Mouse (Mus musculus) midbrain, embryonic 13.5 days (tissue): Measurements from ENCODE around the gene Ptprm. TPM values are rescaled to one million over a fixed set of nuclear protein-coding genes. Genes with fewer than 3 reads are reported as not detected.

ENCODE experiments used
- ATAC-seq: fragments of 200-750 bp; cut with Nextera tagmentation; 2 replicates; pipeline ENCODE4 v1.8.0; 2017; ENCODE audit warnings: mild to moderate bottlenecking, moderate TSS enrichment, moderate library complexity
- H3K27ac ChIP-seq: fragments of 300-500 bp; sonication (generic); 2 replicates; pipeline ENCODE4 v1.5.1; 2015; ENCODE audit warnings: inconsistent platforms, mild to moderate bottlenecking, moderate library complexity
- H3K27me3 ChIP-seq: fragments of 300-500 bp; sonication (generic); 2 replicates; pipeline ENCODE4 v1.6.1; 2015; ENCODE audit warnings: mild to moderate bottlenecking, inconsistent platforms
- H3K36me3 ChIP-seq: fragments of 300-500 bp; sonication (generic); 2 replicates; pipeline ENCODE4 v1.6.1; 2015; ENCODE audit warnings: mild to moderate bottlenecking, inconsistent platforms
- H3K4me1 ChIP-seq: fragments of 300-500 bp; sonication (generic); replicated peaks from 2 replicates; pipeline ENCODE4 v1.6.1; 2015; ENCODE audit warnings: inconsistent platforms
- H3K4me2 ChIP-seq: fragments of 300-500 bp; sonication (generic); replicated peaks from 2 replicates; pipeline ENCODE4 v1.6.1; 2015; ENCODE audit warnings: moderate library complexity, mild to moderate bottlenecking, inconsistent platforms
- H3K4me3 ChIP-seq: fragments of 300-500 bp; sonication (generic); replicated peaks from 2 replicates; pipeline ENCODE4 v1.5.1; 2015; ENCODE audit warnings: mild to moderate bottlenecking, inconsistent platforms
- H3K9ac ChIP-seq: fragments of 300-500 bp; sonication (generic); replicated peaks from 2 replicates; pipeline ENCODE4 v1.6.1; 2015; ENCODE audit warnings: mild to moderate bottlenecking, inconsistent platforms
- H3K9me3 ChIP-seq: fragments of 300-500 bp; sonication (generic); 2 replicates; pipeline ENCODE4 v1.6.1; 2016; ENCODE audit warnings: mild to moderate bottlenecking, inconsistent platforms
- WGBS: fragments of 180-500 bp; shearing (Covaris S2); methylation state at CpG from one replicate; pipeline ENCODE4 v1.1.7; 2015; 5-methylcytosine and 5-hydroxymethylcytosine counted together
- polyA plus RNA-seq: library from polyadenylated mRNA; unstranded; fragments of >200 nt; fragmentation: Nextera tagmentation; extraction: Ambion mirVana; gene quantifications from 2 replicates; pipeline ENCODE4 v1.2.1, GENCODE M21; 2015

The Ptprm gene
- polyA plus RNA-seq, 1 experiment from 2014 or later = 10.6 TPM

DNA sequence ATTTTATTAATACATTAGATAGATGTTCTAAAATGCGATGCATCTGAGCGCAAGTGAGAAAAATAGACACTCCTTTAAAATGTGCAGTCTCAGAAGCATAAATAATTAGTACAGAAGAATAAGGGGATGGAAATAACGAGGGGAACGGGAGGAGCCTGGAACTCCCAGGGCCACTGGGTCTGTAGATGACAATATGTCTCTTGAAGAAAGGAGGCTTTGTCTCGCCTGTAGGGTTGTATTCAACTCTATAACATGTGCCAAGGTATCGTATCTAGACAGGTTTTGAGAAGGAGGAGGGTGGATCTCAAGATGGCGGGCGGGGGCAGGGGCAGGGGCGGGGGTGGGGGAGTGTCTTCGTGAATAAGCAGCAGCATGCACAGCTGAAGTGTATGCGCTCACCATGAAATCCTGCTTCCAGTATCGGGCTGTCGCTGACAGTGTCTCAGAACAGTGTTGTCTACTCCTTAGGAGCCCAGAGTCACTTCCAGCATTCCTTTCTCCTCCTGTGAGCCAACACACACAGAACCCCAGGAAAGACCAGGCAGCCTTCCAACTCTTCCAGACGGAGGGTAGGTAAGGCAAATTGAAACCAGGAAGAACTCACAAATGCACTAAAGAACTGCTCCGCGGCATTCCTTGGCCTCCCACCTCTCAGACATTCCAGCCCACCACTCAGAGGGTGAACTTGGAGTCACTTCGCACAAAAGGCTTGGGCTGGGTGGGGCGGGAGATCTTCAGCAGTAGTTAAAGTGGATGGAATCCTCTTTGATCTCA is 50.7 kb downstream of the Ptprm start:
- Histone ChIP-seq H3K36me3 (no peaks in the 10 kb centered on the region), H3K4me2 (no peak overlapping the region), H3K4me3 (no peak overlapping the region), H3K4me1 (peaks cover 8% of the 10 kb centered on the region), H3K9me3 (no peaks in the 10 kb centered on the region), H3K9ac (no peak overlapping the region), H3K27ac (no peak overlapping the region), H3K27me3 (no peaks in the 10 kb centered on the region)
- ATAC-seq = no peak
- WGBS = 76% methylated on average over 18 of the region's 18 CpGs

DNA sequence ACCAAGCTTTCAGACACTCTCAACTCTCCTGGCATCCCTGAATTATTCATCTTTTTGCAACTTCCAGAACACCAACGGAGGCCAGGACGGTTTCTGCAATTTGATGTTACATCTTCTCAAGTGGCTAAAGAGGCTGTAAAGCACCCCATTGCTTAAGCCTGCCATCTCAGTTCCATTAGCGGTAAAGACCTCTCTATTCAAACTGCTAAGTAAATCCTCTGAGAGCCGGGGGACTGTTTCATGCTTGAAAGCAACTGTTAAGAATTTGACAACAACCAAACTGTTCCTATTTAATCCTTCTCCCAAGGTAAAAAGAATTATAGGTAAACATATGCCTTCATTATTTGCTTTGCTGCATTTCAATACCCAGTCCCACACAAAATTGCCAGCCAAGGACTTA is 51.7 kb downstream of the Ptprm start:
- peaks cover 11% of the 10 kb centered on the region for H3K4me1 ChIP-seq
- H3K27ac ChIP-seq = no peak overlapping the region; the same call in 1 of the 2 replicates
- H3K4me2 ChIP-seq = no peak overlapping the region
- no peak overlapping the region for H3K9ac ChIP-seq
- H3K4me3 ChIP-seq = no peak overlapping the region
- H3K36me3 ChIP-seq = no peaks in the 10 kb centered on the region
- no peaks in the 10 kb centered on the region for H3K9me3 ChIP-seq
- no peak for ATAC-seq
- H3K27me3 ChIP-seq = no peaks in the 10 kb centered on the region
- WGBS = 8% methylated on average over 4 of the region's 4 CpGs

DNA sequence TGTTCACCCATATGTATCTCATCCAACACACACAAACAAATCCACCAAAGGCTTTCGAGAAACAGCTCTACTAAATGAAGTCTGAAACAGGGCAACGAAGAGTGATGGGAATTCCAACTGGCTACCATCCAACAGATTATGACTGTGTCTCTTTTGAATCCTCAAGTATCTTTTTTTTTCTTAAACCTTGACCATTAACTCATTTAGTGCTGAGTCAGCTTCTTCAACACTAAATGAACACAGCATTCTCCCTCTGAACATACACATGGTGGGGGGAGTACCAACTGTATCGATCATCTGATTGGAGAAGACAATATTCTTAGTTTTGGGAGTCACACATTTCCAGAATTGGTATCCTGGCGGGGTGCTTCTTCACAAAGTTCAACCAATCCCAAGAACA is 52.2 kb downstream of the Ptprm start:
- 89% methylated on average over 4 of the region's 4 CpGs for WGBS
- no peaks in the 10 kb centered on the region for H3K9me3 ChIP-seq
- H3K4me3 ChIP-seq = no peak overlapping the region
- no peak overlapping the region for H3K9ac ChIP-seq
- peaks cover 13% of the 10 kb centered on the region for H3K4me1 ChIP-seq
- no peak overlapping the region for H3K27ac ChIP-seq
- ATAC-seq = no peak
- H3K4me2 ChIP-seq = no peak overlapping the region
- no peaks in the 10 kb centered on the region for H3K36me3 ChIP-seq
- H3K27me3 ChIP-seq = no peaks in the 10 kb centered on the region

DNA sequence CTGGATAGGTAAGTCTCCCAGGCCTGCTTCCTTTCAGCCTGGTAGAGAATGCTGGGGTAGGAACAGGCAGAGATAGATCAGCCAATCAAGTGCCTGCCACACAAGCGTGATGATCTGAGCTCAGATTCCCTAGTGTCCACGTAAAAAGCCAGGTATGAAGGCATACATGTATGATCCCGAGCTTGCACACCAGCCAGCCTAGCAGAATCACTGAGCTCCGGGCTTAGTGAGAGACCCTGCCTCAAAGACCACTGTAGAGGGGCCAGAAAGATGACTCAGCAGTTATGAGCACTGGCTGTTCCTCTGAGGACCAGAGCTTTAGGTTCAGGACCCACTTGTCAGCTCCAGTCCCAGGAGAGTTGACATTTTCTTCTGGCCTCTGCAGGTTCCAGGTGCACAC is 52.9 kb downstream of the Ptprm start:
- 96% methylated on average over 4 of the region's 4 CpGs for WGBS
- H3K9me3 ChIP-seq = no peaks in the 10 kb centered on the region
- no peaks in the 10 kb centered on the region for H3K36me3 ChIP-seq
- no peaks in the 10 kb centered on the region for H3K27me3 ChIP-seq
- H3K4me3 ChIP-seq = no peak overlapping the region
- H3K4me1 ChIP-seq = peaks cover 13% of the 10 kb centered on the region
- ATAC-seq = no peak
- H3K4me2 ChIP-seq = no peak overlapping the region
- no peak overlapping the region for H3K27ac ChIP-seq
- H3K9ac ChIP-seq = no peak overlapping the region

DNA sequence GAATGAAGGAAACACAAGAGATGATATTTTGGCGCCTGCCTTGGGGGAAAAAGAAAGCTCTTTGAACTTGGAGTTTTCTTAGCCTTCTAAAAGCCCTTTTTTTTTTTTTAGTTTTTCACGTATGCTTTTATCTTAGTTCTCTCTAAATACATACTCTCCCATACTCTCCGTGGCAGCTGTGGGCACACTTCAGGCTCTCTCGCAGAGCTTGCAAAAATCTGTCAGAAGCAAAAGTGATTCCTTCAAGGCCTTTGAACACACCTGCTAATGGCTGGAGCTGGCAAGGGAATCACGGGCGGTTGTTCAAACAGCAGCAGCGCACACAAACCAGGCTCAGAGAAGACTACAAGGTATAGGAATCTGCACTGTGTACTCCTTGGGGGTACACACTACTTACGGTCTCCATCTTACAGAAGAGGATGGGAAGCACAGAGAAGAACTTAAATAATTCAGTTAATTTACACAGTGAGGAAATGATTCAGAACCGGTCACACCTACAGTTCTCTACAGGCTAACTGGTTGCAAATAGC is 55.9 kb downstream of the Ptprm start:
- no peaks in the 10 kb centered on the region for H3K9me3 ChIP-seq
- 66% methylated on average over 9 of the region's 9 CpGs for whole genome bisulfite sequencing
- H3K36me3 ChIP-seq = no peaks in the 10 kb centered on the region
- H3K27ac ChIP-seq = no peak overlapping the region
- no peak for ATAC-seq
- no peak overlapping the region for H3K4me3 ChIP-seq
- no peak overlapping the region for H3K9ac ChIP-seq
- H3K27me3 ChIP-seq = 0 out of 2 replicates have a peak, but pooled peaks cover 5% of the 10 kb centered on the region
- no peak overlapping the region for H3K4me2 ChIP-seq
- peaks cover 13% of the 10 kb centered on the region for H3K4me1 ChIP-seq

DNA sequence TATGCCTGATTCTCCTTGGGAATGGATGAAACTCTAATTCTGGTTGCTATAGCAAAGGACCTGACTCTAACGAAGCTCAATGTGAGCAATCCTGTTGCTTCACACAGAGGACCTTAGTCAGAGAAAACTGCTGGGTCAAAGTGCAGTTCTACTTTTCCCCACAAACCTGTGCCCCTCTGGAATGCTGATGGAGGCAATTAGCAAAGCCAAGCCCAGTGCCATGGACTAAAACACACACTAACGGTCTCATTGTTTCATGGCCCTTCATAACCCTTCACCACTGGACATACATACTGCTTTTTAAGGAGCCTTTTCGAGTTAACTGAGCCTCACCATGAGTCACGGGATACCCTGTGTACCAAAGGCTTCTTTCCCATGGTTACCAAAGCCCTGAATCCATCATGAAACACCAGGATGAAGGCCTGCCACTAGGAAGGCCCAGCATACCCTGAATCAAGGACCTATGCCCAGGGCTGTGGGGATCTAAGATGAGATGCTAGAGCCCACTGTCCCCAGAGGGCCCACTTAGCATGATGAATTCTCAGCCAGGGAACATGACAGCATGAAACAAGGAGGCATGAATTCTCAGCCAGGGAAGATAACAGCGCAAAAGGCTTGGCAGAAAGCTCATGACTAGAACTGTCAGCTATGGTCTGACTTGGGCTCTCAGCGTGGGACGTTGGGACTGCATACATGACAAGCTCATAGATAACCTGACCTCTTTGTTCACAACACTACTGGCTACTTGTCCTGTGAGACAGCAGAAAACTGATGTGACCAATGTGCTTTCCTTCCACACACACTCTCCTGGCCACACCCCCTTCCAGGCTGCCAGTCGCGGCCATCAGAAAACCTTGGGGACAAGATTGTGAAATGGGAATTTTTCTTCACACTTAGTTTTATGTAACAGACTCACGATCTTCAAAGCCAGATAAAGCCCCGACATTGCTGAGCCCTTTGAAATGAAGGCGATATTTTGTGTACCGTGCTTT is 57.4 kb downstream of the Ptprm start:
- H3K9ac ChIP-seq = no peak overlapping the region
- H3K4me2 ChIP-seq = no peak overlapping the region
- H3K27ac ChIP-seq = no peak overlapping the region
- H3K4me1 ChIP-seq = 0 out of 2 replicates have a peak, but pooled peaks cover 5% of the 10 kb centered on the region
- WGBS = 86% methylated on average over 13 of the region's 13 CpGs
- H3K36me3 ChIP-seq = no peaks in the 10 kb centered on the region
- ATAC-seq = no peak
- no peaks in the 10 kb centered on the region for H3K9me3 ChIP-seq
- H3K4me3 ChIP-seq = no peak overlapping the region
- H3K27me3 ChIP-seq = peaks cover 5% of the 10 kb centered on the region; the same call in 1 of the 2 replicates

DNA sequence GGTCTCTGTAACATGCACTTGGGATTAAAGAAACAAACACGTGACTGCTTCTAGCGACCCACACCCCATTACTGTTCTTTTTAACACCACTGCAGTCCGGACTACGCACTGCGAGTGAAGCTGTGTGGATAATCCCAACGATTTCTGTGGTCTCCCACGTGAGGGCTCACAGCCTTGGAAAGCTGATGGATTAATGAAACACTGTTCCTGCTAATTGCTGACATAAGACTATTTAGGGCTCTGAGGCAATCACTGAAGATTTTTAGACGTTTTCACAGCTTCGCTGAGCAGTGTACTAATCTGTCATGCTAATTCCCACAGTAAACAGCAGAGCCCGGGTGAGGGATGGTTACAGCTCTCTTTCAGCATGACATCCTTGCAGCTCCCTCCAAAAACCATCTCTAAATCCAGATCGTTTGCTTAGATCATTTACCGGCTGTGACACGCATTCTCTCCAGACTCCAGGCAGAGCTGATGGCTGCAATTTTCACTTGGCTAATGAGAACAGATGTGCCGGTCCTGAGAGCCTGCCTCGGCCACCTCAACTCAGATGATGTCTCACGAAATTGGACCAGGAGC is 63.5 kb downstream of the Ptprm start:
- H3K9ac ChIP-seq = 0 out of 2 replicates have a peak overlapping the region, but pooled peaks have one; percentile 11
- peak; percentile 88 for ATAC-seq
- no peaks in the 10 kb centered on the region for H3K36me3 ChIP-seq
- whole genome bisulfite sequencing = 14% methylated on average over 16 of the region's 16 CpGs
- peaks cover 15% of the 10 kb centered on the region for H3K4me1 ChIP-seq
- no peaks in the 10 kb centered on the region for H3K9me3 ChIP-seq
- H3K27ac ChIP-seq = peak overlapping the region; percentile 62
- peak overlapping the region; percentile 43 for H3K4me2 ChIP-seq
- H3K4me3 ChIP-seq = no peak overlapping the region
- peaks cover 8% of the 10 kb centered on the region; the same call in 1 of the 2 replicates for H3K27me3 ChIP-seq

DNA sequence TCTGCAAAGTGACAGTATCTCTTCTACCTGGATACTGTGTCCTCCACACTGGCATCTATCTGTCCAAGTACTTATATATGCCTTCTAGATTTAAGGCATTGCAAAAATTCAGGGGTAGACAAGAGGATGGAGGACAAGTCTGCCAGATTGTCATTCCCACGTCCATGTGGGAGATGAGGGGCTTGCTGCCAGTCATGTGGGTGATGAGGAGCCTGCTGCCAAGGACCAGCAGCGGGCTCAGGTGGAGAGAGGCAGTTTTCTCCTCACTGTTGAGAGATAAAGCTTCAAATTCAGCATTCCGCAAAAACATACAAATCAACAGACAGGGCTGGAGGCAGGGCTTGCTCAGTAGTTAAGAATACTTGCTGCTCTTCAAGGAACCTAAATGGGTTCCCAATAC is 66.8 kb downstream of the Ptprm start:
- peaks cover 15% of the 10 kb centered on the region for H3K4me1 ChIP-seq
- H3K9ac ChIP-seq = no peak overlapping the region
- no peak overlapping the region for H3K4me2 ChIP-seq
- no peaks in the 10 kb centered on the region for H3K9me3 ChIP-seq
- H3K27ac ChIP-seq = no peak overlapping the region
- WGBS = 77% methylated on average over 3 of the region's 3 CpGs
- H3K36me3 ChIP-seq = no peaks in the 10 kb centered on the region
- peaks cover 3% of the 10 kb centered on the region; the same call in 1 of the 2 replicates for H3K27me3 ChIP-seq
- H3K4me3 ChIP-seq = no peak overlapping the region
- ATAC-seq = no peak

DNA sequence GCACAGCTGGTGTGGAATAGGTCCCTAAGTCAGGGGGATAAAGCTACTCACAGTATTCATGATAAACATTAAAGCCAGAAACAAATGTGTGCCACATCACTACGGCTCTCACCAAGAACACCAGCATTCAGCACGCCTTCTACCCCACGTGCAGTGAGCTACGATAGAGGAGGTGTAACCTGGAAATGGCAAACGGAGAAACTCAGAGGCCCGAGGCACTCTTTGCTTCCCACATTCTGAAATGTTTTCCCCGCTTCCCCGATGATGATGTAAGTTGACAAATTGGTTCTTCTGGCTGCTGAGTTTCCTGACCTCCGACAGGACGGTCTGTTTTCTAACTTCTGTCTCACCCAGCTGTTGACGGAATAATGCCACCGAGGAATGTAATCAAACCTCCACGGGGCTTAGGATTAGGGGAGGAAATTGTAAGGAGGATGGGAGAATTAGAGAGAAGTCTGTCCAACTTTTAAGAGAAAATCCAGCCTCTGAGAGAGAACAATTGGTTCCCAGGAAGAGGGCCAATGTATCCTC is 72.6 kb downstream of the Ptprm start:
- Histone ChIP-seq H3K4me2 (no peak overlapping the region), H3K27ac (no peak overlapping the region), H3K4me3 (no peak overlapping the region), H3K36me3 (no peaks in the 10 kb centered on the region), H3K9ac (no peak overlapping the region), H3K4me1 (peaks cover 8% of the 10 kb centered on the region; the same call in 1 of the 2 replicates), H3K27me3 (no peaks in the 10 kb centered on the region), H3K9me3 (no peaks in the 10 kb centered on the region)
- no peak for ATAC-seq
- WGBS = 29% methylated on average over 13 of the region's 13 CpGs

DNA sequence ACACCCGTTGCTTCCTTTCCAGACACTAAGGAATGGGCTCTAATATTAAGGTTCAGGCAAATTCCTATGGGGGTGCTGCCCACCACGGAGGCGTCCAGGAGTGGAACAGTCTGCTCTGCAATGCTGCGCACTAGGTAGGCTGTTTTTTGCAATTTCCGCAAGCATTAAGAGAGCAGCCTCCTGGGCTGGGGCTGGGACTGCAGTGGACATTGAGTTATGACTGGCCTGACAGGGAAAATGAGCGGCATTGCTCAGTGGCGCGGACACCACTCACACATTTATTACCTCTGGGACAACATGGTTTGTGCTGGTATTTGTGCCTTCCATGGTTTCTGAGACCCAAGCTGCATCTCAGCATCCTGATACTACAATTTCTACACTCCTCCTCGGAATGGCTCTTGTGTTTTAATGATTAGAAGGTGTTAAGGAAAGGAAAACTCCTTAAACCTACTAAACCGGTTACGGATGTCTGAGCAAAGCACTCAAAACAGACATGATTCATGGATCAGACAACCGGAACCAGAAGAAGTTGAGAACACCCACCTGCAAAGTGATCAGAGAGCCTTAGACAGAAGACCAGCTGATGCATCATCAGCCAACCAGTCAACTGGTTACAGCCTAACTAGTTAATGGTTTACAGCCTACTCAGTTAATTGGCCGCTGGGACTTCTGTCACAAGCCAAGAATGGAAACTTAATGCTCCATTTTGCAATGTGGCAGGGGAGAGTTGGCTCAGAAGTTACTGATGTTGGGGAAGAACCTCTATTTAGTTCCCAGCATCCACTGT is 76.9 kb downstream of the Ptprm start:
- H3K27ac ChIP-seq = no peak overlapping the region
- peaks cover 8% of the 10 kb centered on the region; the same call in 1 of the 2 replicates for H3K4me1 ChIP-seq
- no peak overlapping the region for H3K4me3 ChIP-seq
- WGBS = 91% methylated on average over 13 of the region's 13 CpGs
- H3K9ac ChIP-seq = no peak overlapping the region
- no peak for ATAC-seq
- H3K4me2 ChIP-seq = no peak overlapping the region
- no peaks in the 10 kb centered on the region for H3K36me3 ChIP-seq
- no peaks in the 10 kb centered on the region for H3K9me3 ChIP-seq
- no peaks in the 10 kb centered on the region for H3K27me3 ChIP-seq
